Mouse (Mus musculus) cortical plate, adult 2 months (tissue): Measurements from ENCODE around the gene Krt18. TPM values are rescaled to one million over a fixed set of nuclear protein-coding genes. Genes with fewer than 3 reads are reported as not detected.

Experiments
- H3K27ac ChIP-seq: fragments of 200-500 bp; 2 replicates; pipeline ENCODE4 v1.5.1; 2012; ENCODE audit warnings: low read length, control low read depth, inconsistent platforms; ENCODE audit not compliant: insufficient read depth
- H3K4me1 ChIP-seq: fragments of 200-500 bp; 2 replicates; pipeline ENCODE4 v1.6.1; 2011; ENCODE audit warnings: low read length; ENCODE audit not compliant: control insufficient read depth, insufficient read depth
- H3K4me3 ChIP-seq: fragments of 200-500 bp; 2 replicates; pipeline ENCODE4 v1.5.1; 2011; ENCODE audit warnings: mild to moderate bottlenecking, low read length, control low read depth; ENCODE audit not compliant: insufficient read depth
- CTCF ChIP-seq: fragments of 200-500 bp; IDR thresholded peaks from 2 replicates; pipeline ENCODE4 v1.5.1; 2011; ENCODE audit warnings: mild to moderate bottlenecking, control low read depth, low read length; ENCODE audit not compliant: insufficient read depth; ENCODE audit errors: extremely low read depth
- POLR2A ChIP-seq: fragments of 200-500 bp; IDR thresholded peaks from 2 replicates; pipeline ENCODE4 v1.6.1; 2011; ENCODE audit warnings: mild to moderate bottlenecking, low read length, control low read depth; ENCODE audit not compliant: insufficient read depth; ENCODE audit errors: extremely low read depth
- polyA plus RNA-seq: library from polyadenylated mRNA; depleted of rRNA; stranded (reverse); fragments of >200 nt; gene quantifications from 2 replicates; pipeline ENCODE4 v1.2.3, GENCODE M21; 2012

Krt18 gene
- polyA plus RNA-seq, 1 experiment, result 0.46 TPM

- peak; percentile 50; the same call in 1 of the 2 replicates for TF ChIP-seq POLR2A
- TF ChIP-seq CTCF, result no peak
These were observed 24.1 kb downstream of the Krt18 start for GRCm38 (mm10) chr15:102051920-102052683.

GRCm38 (mm10) chr15:102056495-102057174, 28.7 kb downstream of the Krt18 start:
- no peaks in the 10 kb centered on the region for H3K4me1 ChIP-seq
- TF ChIP-seq CTCF (no peak), POLR2A (no peak)
- H3K4me3 ChIP-seq, result no peak overlapping the region
- H3K27ac ChIP-seq, result no peak overlapping the region

More at GRCm38 (mm10) chr15:102051920-102052683, 24.1 kb downstream of the Krt18 start:
- no peak overlapping the region for H3K27ac ChIP-seq
- no peaks in the 10 kb centered on the region for H3K4me1 ChIP-seq
- H3K4me3 ChIP-seq, result peak overlapping the region; percentile 59

- Histone ChIP-seq H3K27ac (no peak overlapping the region), H3K4me1 (no peaks in the 10 kb centered on the region), H3K4me3 (no peak overlapping the region)
- TF ChIP-seq CTCF, result peak; percentile 98
- TF ChIP-seq POLR2A, result no peak
These were observed 37.8 kb downstream of the Krt18 start for GRCm38 (mm10) chr15:102065661-102066325.

GRCm38 (mm10) chr15:102070476-102071467, 42.8 kb downstream of the Krt18 start:
- Histone ChIP-seq H3K4me1 (peaks cover 1% of the 10 kb centered on the region; the same call in 1 of the 2 replicates), H3K4me3 (no peak overlapping the region), H3K27ac (no peak overlapping the region)
- TF ChIP-seq CTCF (no peak), POLR2A (no peak)

GRCm38 (mm10) chr15:102072963-102073558, 45.1 kb downstream of the Krt18 start:
- peaks cover 1% of the 10 kb centered on the region; the same call in 1 of the 2 replicates for H3K4me1 ChIP-seq
- H3K27ac ChIP-seq, result no peak overlapping the region
- peak overlapping the region; percentile 89 for H3K4me3 ChIP-seq
- TF ChIP-seq POLR2A, result no peak
- TF ChIP-seq CTCF, result no peak

GRCm38 (mm10) chr15:102073559-102074069, 45.6 kb downstream of the Krt18 start, which contains the start of gene Eif4b:
Gene Eif4b (plus strand): TSS chr15:102073773.
- Histone ChIP-seq H3K27ac (peak within 1 kb of the TSS; percentile 75), H3K4me3 (peak within 1 kb of the TSS; percentile 89), H3K4me1 (peaks cover 1% of the 10 kb centered on the region; the same call in 1 of the 2 replicates)
- TF ChIP-seq CTCF (no peak), POLR2A (peak; percentile 45; the same call in 1 of the 2 replicates)

- peaks cover 1% of the 10 kb centered on the region; the same call in 1 of the 2 replicates for H3K4me1 ChIP-seq
- TF ChIP-seq POLR2A (no peak), CTCF (no peak)
- H3K27ac ChIP-seq, result peak overlapping the region; percentile 75
- H3K4me3 ChIP-seq, result peak overlapping the region; percentile 89
These were observed 46.2 kb downstream of the Krt18 start for GRCm38 (mm10) chr15:102074070-102074731.

GRCm38 (mm10) chr15:102074876-102075585, 47.1 kb downstream of the Krt18 start:
- TF ChIP-seq CTCF (no peak), POLR2A (no peak)
- no peak overlapping the region for H3K27ac ChIP-seq
- H3K4me1 ChIP-seq, result peaks cover 1% of the 10 kb centered on the region; the same call in 1 of the 2 replicates
- H3K4me3 ChIP-seq, result peak overlapping the region; percentile 89; the same call in 1 of the 2 replicates
